Mouse (Mus musculus) MEL (cell line): Measurements from ENCODE around the gene Nectin2. TPM values are rescaled to one million over a fixed set of nuclear protein-coding genes. Genes with fewer than 3 reads are reported as not detected.
"Not testable (repeated sequence)": the region's sequence is repeated elsewhere in the genome, so short reads cannot be mapped to it uniquely, and the experiment has no call there.

Experiments used
- DNase-seq: peaks from one replicate; pipeline ENCODE4 v3.0.0; 2011; ENCODE audit warnings: low read depth, low spot score
- H3K27ac ChIP-seq: 2 replicates; pipeline ENCODE4 v1.5.1; 2012; ENCODE audit warnings: low read depth, mild to moderate bottlenecking, control low read depth, low read length, moderate library complexity; ENCODE audit not compliant: control insufficient read depth
- H3K27me3 ChIP-seq, 2 experiments: fragments of 150-350 bp in 1 of 2; sonication (generic) in 1 of 2; 2 replicates each; pipeline ENCODE4 v1.6.1; 2012; ENCODE audit warnings: low read length in 2 of 2, mild to moderate bottlenecking in 2 of 2, improper control_type of control experiment in 1 of 2, moderate library complexity in 1 of 2; ENCODE audit not compliant: insufficient read depth in 2 of 2, control insufficient read depth in 1 of 2
- H3K36me3 ChIP-seq, 2 experiments: 2 replicates each; pipeline ENCODE4 v1.6.1; 2012 to 2014; ENCODE audit warnings: low read length in 2 of 2, improper control_type of control experiment in 1 of 2, inconsistent platforms in 1 of 2, mild to moderate bottlenecking in 1 of 2; ENCODE audit not compliant: insufficient read depth in 2 of 2, control insufficient read depth in 1 of 2
- H3K4me1 ChIP-seq, 2 experiments: fragments of 150-350 bp in 1 of 2; sonication (generic) in 1 of 2; 2 replicates each; pipeline ENCODE4 v1.6.1; 2012; ENCODE audit warnings: low read length in 2 of 2, improper control_type of control experiment in 1 of 2, mild to moderate bottlenecking in 1 of 2; ENCODE audit not compliant: insufficient read depth in 2 of 2, control insufficient read depth in 1 of 2
- H3K4me3 ChIP-seq, 2 experiments: fragments of 150-350 bp in 1 of 2; sonication (generic) in 1 of 2; 2 replicates each; pipeline ENCODE4 v1.5.1; 2012; ENCODE audit warnings: low read depth in 2 of 2, low read length in 2 of 2, mild to moderate bottlenecking in 2 of 2, moderate library complexity in 2 of 2, control low read depth in 1 of 2, improper control_type of control experiment in 1 of 2; ENCODE audit not compliant: control insufficient read depth in 1 of 2, insufficient read depth in 1 of 2
- H3K79me2 ChIP-seq: 2 replicates; pipeline ENCODE4 v1.6.1; 2012; ENCODE audit warnings: mild to moderate bottlenecking, low read length, moderate library complexity; ENCODE audit not compliant: control insufficient read depth, poor library complexity, insufficient read depth
- H3K9ac ChIP-seq: 2 replicates; pipeline ENCODE4 v1.6.1; 2012; ENCODE audit warnings: low read depth, mild to moderate bottlenecking, control low read depth, low read length, moderate library complexity; ENCODE audit not compliant: control insufficient read depth, poor library complexity, severe bottlenecking
- H3K9me3 ChIP-seq: fragments of 150-350 bp; sonication (generic); replicated peaks from 2 replicates; pipeline ENCODE4 v1.6.1; 2012; ENCODE audit warnings: mild to moderate bottlenecking, low read length, improper control_type of control experiment, moderate library complexity; ENCODE audit not compliant: insufficient read depth
- CHD1 ChIP-seq: IDR thresholded peaks from 2 replicates; pipeline ENCODE4 v1.6.1; 2012; ENCODE audit warnings: low read depth, mild to moderate bottlenecking, inconsistent platforms, low read length, improper control_type of control experiment
- ETS1 ChIP-seq: IDR thresholded peaks from 2 replicates; pipeline ENCODE4 v1.6.1; 2012; ENCODE audit warnings: low read depth, mild to moderate bottlenecking, inconsistent platforms, low read length, improper control_type of control experiment, moderate library complexity
- GABPA ChIP-seq: IDR thresholded peaks from 2 replicates; pipeline ENCODE4 v1.6.1; 2012; ENCODE audit warnings: low read depth, mild to moderate bottlenecking, inconsistent platforms, low read length, improper control_type of control experiment, moderate library complexity
- GATA1 ChIP-seq: IDR thresholded peaks from 2 replicates; pipeline ENCODE4 v1.6.1; 2011; ENCODE audit warnings: low read depth, low read length, improper control_type of control experiment
- KAT2A ChIP-seq: conservative IDR thresholded peaks from 2 replicates; pipeline ENCODE4 v1.6.1; 2012; ENCODE audit warnings: low read depth, low read length, improper control_type of control experiment, inconsistent platforms
- MAX ChIP-seq: IDR thresholded peaks from 2 replicates; pipeline ENCODE4 v1.6.1; 2011; ENCODE audit warnings: low read length, improper control_type of control experiment
- MEF2A ChIP-seq: IDR thresholded peaks from 2 replicates; pipeline ENCODE4 v1.6.1; 2014; ENCODE audit warnings: low read depth, mild to moderate bottlenecking, inconsistent platforms, low read length, improper control_type of control experiment; ENCODE audit not compliant: poor library complexity, insufficient replicate concordance, severe bottlenecking; ENCODE audit errors: extremely low read depth
- POLR2AphosphoS5 ChIP-seq: IDR thresholded peaks from 2 replicates; pipeline ENCODE4 v1.6.1; 2012; ENCODE audit warnings: low read depth, borderline replicate concordance, mild to moderate bottlenecking, inconsistent platforms, low read length, moderate library complexity, mixed read lengths
- RCOR1 ChIP-seq: IDR thresholded peaks from 2 replicates; pipeline ENCODE4 v1.6.1; 2012; ENCODE audit warnings: low read depth, mild to moderate bottlenecking, inconsistent platforms, low read length, improper control_type of control experiment
- SMC3 ChIP-seq: IDR thresholded peaks from 2 replicates; pipeline ENCODE4 v1.6.1; 2011; ENCODE audit warnings: low read depth, low read length, improper control_type of control experiment
- TAL1 ChIP-seq: IDR thresholded peaks from 2 replicates; pipeline ENCODE4 v1.6.1; 2012; ENCODE audit warnings: mild to moderate bottlenecking, inconsistent platforms, low read length, moderate library complexity, mixed read lengths
- TBP ChIP-seq: IDR thresholded peaks from 2 replicates; pipeline ENCODE4 v1.8.0; 2011; ENCODE audit warnings: low read depth, low read length, improper control_type of control experiment
- TCF12 ChIP-seq: IDR thresholded peaks from 2 replicates; pipeline ENCODE4 v1.6.1; 2014; ENCODE audit warnings: low read depth, mild to moderate bottlenecking, inconsistent platforms, low read length, improper control_type of control experiment, moderate library complexity
- ZMIZ1 ChIP-seq: IDR thresholded peaks from 2 replicates; pipeline ENCODE4 v1.6.1; 2012; ENCODE audit warnings: low read depth, mild to moderate bottlenecking, inconsistent platforms, low read length, improper control_type of control experiment, moderate library complexity
- ZNF384 ChIP-seq: IDR thresholded peaks from 2 replicates; pipeline ENCODE4 v1.6.1; 2012; ENCODE audit warnings: low read depth, mild to moderate bottlenecking, inconsistent platforms, low read length, improper control_type of control experiment
- polyA plus RNA-seq, 2 experiments: library from polyadenylated mRNA; stranded (reverse) in 1 of 2; unstranded in 1 of 2; fragments of >175 nt in 1 of 2; fragments of >200 nt in 1 of 2; gene quantifications; 2 replicates each; pipeline versions ENCODE4 v1.2.1 to v1.2.4; 2012; ENCODE audit warnings: low replicate concordance in 2 of 2, low read depth in 1 of 2; ENCODE audit not compliant: insufficient read length in 2 of 2, insufficient read depth in 1 of 2, missing spikeins in 1 of 2
- total RNA-seq: library from RNA; depleted of rRNA; stranded (reverse); fragments of 300-350 nt; gene quantifications from 2 replicates; pipeline ENCODE4 v1.2.3, GENCODE M21; 2012

The Nectin2 gene
- total and polyA plus RNA-seq, 3 experiments: 6.9 to 25.6 TPM; not detected in 1

- no peak for TF ChIP-seq ZMIZ1
- TF ChIP-seq MAX: no peak
- TF ChIP-seq ZNF384: no peak
- H3K79me2 ChIP-seq: no peaks in the 10 kb centered on the region
Observed at GRCm38 (mm10) chr7:19795236-19795635, 45.0 kb upstream of the Nectin2 start.

DNA sequence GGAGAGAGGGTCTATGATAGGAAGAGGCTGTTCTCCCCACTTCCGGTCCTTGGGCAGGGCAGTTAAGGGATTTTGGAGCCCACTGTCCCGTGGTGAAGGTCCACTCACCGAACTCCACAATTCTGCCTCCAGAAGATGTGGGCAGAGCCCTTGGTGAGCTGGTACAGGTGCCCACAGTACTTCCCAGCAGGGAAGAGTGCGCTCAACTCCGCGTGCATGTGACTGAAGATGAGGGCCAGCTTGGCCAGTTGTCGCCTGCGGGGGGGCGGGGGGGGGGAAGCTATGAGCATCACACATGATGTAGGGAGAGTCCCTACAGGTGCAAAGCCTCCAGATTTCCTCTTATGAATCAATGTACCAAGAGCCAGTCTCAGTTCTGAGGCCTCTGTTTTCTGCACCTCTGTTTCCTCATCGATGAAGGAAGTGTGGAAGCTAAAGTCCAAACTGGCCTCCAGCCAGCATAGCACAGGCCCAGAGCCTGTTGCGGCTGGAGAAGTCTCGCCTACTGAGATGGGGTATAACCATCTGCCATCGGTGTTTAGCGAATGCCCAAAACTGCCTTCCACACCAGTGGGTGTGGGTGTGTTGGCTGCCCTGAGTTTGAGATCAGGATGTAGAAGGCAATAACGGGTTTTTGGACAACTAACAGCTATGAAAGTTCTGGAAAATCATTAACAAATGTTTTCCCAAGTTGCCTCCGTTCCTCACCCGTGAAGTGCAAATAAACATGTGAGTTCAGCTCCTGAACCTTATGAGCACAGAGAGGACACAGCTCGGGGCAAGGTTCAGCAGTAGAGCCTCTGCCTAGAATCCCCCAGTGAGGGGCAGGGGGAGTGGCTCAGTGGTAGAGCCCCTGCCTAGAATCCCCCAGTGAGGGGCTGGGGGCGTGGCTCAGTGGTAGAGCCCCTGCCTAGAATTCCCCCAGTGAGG lies 42.7 kb upstream of the Nectin2 start:
- no peak for TF ChIP-seq KAT2A
- TF ChIP-seq POLR2AphosphoS5: no peak
- no peak for TF ChIP-seq GABPA
- no peak for TF ChIP-seq RCOR1
- TF ChIP-seq SMC3: no peak
- TF ChIP-seq ETS1: no peak
- no peak for TF ChIP-seq GATA1
- TF ChIP-seq TAL1: no peak
- TF ChIP-seq TCF12: no peak
- no peak for TF ChIP-seq MEF2A
- TF ChIP-seq CHD1: no peak
- H3K4me3 ChIP-seq: no peak overlapping the region
- no peaks in the 10 kb centered on the region for H3K79me2 ChIP-seq
- no peaks in the 10 kb centered on the region for H3K9me3 ChIP-seq
- DNase-seq: no peak
- H3K9ac ChIP-seq: no peak overlapping the region
- no peaks in the 10 kb centered on the region; a peak in 1 of 4 replicates for H3K36me3 ChIP-seq
- H3K27me3 ChIP-seq: no peaks in the 10 kb centered on the region
- H3K27ac ChIP-seq: no peak overlapping the region
- H3K4me1 ChIP-seq: peaks cover 0 to 5% of the 10 kb centered on the region in 2 experiments; a peak in 3 of 4 replicates

More at GRCm38 (mm10) chr7:19795236-19795635, 45.0 kb upstream of the Nectin2 start:
- Histone ChIP-seq H3K27me3 (no peaks in the 10 kb centered on the region), H3K36me3 (no peaks in the 10 kb centered on the region; a peak in 1 of 4 replicates), H3K4me1 (peaks cover 0 to 4% of the 10 kb centered on the region in 2 experiments; a peak in 3 of 4 replicates), H3K9me3 (no peaks in the 10 kb centered on the region), H3K27ac (no peak overlapping the region), H3K4me3 (no peak overlapping the region), H3K9ac (no peak overlapping the region)
- DNase-seq: no peak

- not testable (repeated sequence) for H3K36me3 ChIP-seq, H3K9me3 ChIP-seq, DNase-seq, H3K79me2 ChIP-seq, H3K9ac ChIP-seq, H3K4me3 ChIP-seq, H3K27ac ChIP-seq, H3K4me1 ChIP-seq, H3K27me3 ChIP-seq
- TF ChIP-seq TBP: peak; percentile 80
Observed at GRCm38 (mm10) chr7:19791504-19791903, 41.2 kb upstream of the Nectin2 start.
